Mouse (Mus musculus) lung, adult 18-20 months (tissue): ENCODE measurements around the gene Cbx4.

Experiments used
- DNase-seq, 2 experiments: peaks; one replicate each; pipeline ENCODE4 v3.0.0; 2022; ENCODE audit warnings: mixed read lengths in 2 of 2

Gene Cbx4

GRCm38 (mm10) chr11:119041325-119041716 is 44.7 kb downstream of the Cbx4 start:
- DNase-seq = no peak

- peak; percentile 99 for DNase-seq
Measured at GRCm38 (mm10) chr11:119040600-119041324, 45.3 kb downstream of the Cbx4 start, which contains the start of gene Cbx8. Cbx8 (minus strand) TSS chr11:119040969.

GRCm38 (mm10) chr11:119039732-119040512 is 46.1 kb downstream of the Cbx4 start:
- DNase-seq = no peak

GRCm38 (mm10) chr11:119038744-119039484 is 47.1 kb downstream of the Cbx4 start:
- DNase-seq = no peak

- DNase-seq = no peak
Measured at GRCm38 (mm10) chr11:119037780-119038401, 48.1 kb downstream of the Cbx4 start.

- DNase-seq = no peak
Measured at GRCm38 (mm10) chr11:119036934-119037779, 48.9 kb downstream of the Cbx4 start.

GRCm38 (mm10) chr11:119036447-119036846 is 49.6 kb downstream of the Cbx4 start:
- DNase-seq = no peak

- no peak for DNase-seq
Measured at GRCm38 (mm10) chr11:119035686-119036165, 50.3 kb downstream of the Cbx4 start.

GRCm38 (mm10) chr11:119035094-119035685 is 50.8 kb downstream of the Cbx4 start:
- DNase-seq = no peak

- DNase-seq = no peak
Measured at GRCm38 (mm10) chr11:119034635-119035034, 51.4 kb downstream of the Cbx4 start.

- DNase-seq = peak; percentile 79 to 86
Measured at GRCm38 (mm10) chr11:119033874-119034558, 52.0 kb downstream of the Cbx4 start.
